8 mouse cellular contexts compared by ENCODE assay signal in genomic region chr11:44453423-44453822, GRCm38 (mm10). TPM values are rescaled to one million over a fixed set of nuclear protein-coding genes. Genes with fewer than 3 reads are reported as not detected.
DNase-seq lines count a peak whose midpoint lies in the region; ATAC-seq and TF ChIP-seq lines count a peak whose summit lies in the region.

No protein-coding gene starts in this region.

- ATAC-seq in kidney, embryonic 15.5 days (replicated peaks; ENCODE audit: low FRiP score) = peak; percentile 70; the same call in 1 of the 2 replicates
- peak; percentile 44; the same call in 1 of the 2 replicates for ATAC-seq in liver, embryonic 15.5 days (ENCODE audit: insufficient read depth)
- peak; percentile 58; the same call in 1 of the 2 replicates for ATAC-seq in neural tube, embryonic 12.5 days (ENCODE audit: low FRiP score, low read depth)

- no peak for TF ChIP-seq POLR2A in brain, embryonic 14.5 days (IDR thresholded peaks at IDR 0.05; ENCODE audit: borderline replicate concordance, extremely low read depth, insufficient read depth, insufficient read length, poor library complexity, severe bottlenecking)

- no peaks in the 10 kb centered on the region for H3K27me3 ChIP-seq in kidney, embryonic 15.5 days
- no peaks in the 10 kb centered on the region for H3K27me3 ChIP-seq in liver, embryonic 15.5 days
- no peaks in the 10 kb centered on the region for H3K27me3 ChIP-seq in neural tube, embryonic 12.5 days (replicated peaks)

- no peaks in the 10 kb centered on the region for H3K9me3 ChIP-seq in kidney, embryonic 15.5 days (replicated peaks)
- no peaks in the 10 kb centered on the region for H3K9me3 ChIP-seq in liver, embryonic 15.5 days (replicated peaks)
- H3K9me3 ChIP-seq in neural tube, embryonic 12.5 days = no peaks in the 10 kb centered on the region

- H3K9ac ChIP-seq in kidney, embryonic 15.5 days = no peak overlapping the region
- no peak overlapping the region for H3K9ac ChIP-seq in liver, embryonic 15.5 days
- no peak overlapping the region for H3K9ac ChIP-seq in neural tube, embryonic 12.5 days

- H3K36me3 ChIP-seq in kidney, embryonic 15.5 days = peaks cover 45% of the 10 kb centered on the region
- H3K36me3 ChIP-seq in liver, embryonic 15.5 days (replicated peaks) = peaks cover 33% of the 10 kb centered on the region
- peaks cover 29% of the 10 kb centered on the region for H3K36me3 ChIP-seq in neural tube, embryonic 12.5 days

- 51% methylated on average over 2 of the region's 2 CpGs for WGBS in kidney, embryonic 15.5 days
- 51% methylated on average over 2 of the region's 2 CpGs for WGBS in liver, embryonic 15.5 days (ENCODE audit: insufficient replicate concordance)
- WGBS in neural tube, embryonic 12.5 days = 64% methylated on average over 2 of the region's 2 CpGs

- no peak overlapping the region for H3K4me2 ChIP-seq in kidney, embryonic 15.5 days
- no peak overlapping the region for H3K4me2 ChIP-seq in liver, embryonic 15.5 days
- no peak overlapping the region for H3K4me2 ChIP-seq in neural tube, embryonic 12.5 days (replicated peaks)

- no peak overlapping the region for H3K4me3 ChIP-seq in kidney, embryonic 15.5 days (replicated peaks)
- no peak overlapping the region for H3K4me3 ChIP-seq in liver, embryonic 15.5 days (replicated peaks)
- no peak overlapping the region for H3K4me3 ChIP-seq in neural tube, embryonic 12.5 days

- H3K4me1 ChIP-seq in kidney, embryonic 15.5 days = no peaks in the 10 kb centered on the region
- peaks cover 5% of the 10 kb centered on the region for H3K4me1 ChIP-seq in liver, embryonic 15.5 days (replicated peaks)
- H3K4me1 ChIP-seq in neural tube, embryonic 12.5 days = no peaks in the 10 kb centered on the region

- no peak overlapping the region for H3K27ac ChIP-seq in kidney, embryonic 15.5 days
- no peak overlapping the region; the same call in 1 of the 2 replicates for H3K27ac ChIP-seq in liver, embryonic 15.5 days (replicated peaks)
- H3K27ac ChIP-seq in neural tube, embryonic 12.5 days = no peak overlapping the region

- peak; percentile 4 to 11 for DNase-seq in urinary bladder, adult 18-20 months (ENCODE audit: low spot score in 2 of 2)
- DNase-seq in urinary bladder, postnatal 4 days (ENCODE audit: low spot score in 2 of 2) = no peak
- DNase-seq in brain, embryonic 14.5 days (ENCODE audit: low read depth) = peak; percentile 74
- DNase-seq in frontal cortex, postnatal 14 days (ENCODE audit: low spot score in 2 of 2) = peak; percentile 10 to 40
- peak; percentile 77 for DNase-seq in thymus, postnatal 14 days

- TF ChIP-seq CTCF in brain, embryonic 14.5 days (IDR thresholded peaks at IDR 0.05; ENCODE audit: borderline replicate concordance, extremely low read depth, insufficient read depth, insufficient read length) = peak; percentile 82; the same call in 1 of the 2 replicates

RNA-seq across cellular contexts. Expression of gene Ublcp1, which starts 16.9 kb away (rescaled TPM):
- polyA plus RNA-seq in brain, embryonic 14.5 days (2012; rRNA removed) = 53.6 and 62.0 TPM in 2 replicates
- polyA plus RNA-seq in kidney, embryonic 15.5 days (2015; fragmentation: Nextera tagmentation; extraction: Ambion mirVana) = 58.3 and 60.5 TPM in 2 replicates
- 42.5 and 42.9 TPM in 2 replicates for polyA plus RNA-seq in liver, embryonic 15.5 days (2015; fragmentation: Nextera tagmentation; extraction: Ambion mirVana)
- polyA plus RNA-seq in neural tube, embryonic 12.5 days (2016; fragmentation: Nextera tagmentation; extraction: Ambion mirVana) = 65.9 and 70.8 TPM in 2 replicates

RNA-seq across cellular contexts. Expression of gene Il12b, which starts 53.6 kb away (rescaled TPM):
- polyA plus RNA-seq in brain, embryonic 14.5 days (2012; rRNA removed) = 0.05 TPM in 1 of 2 replicates, not detected in the other
- not detected in 2 replicates for polyA plus RNA-seq in kidney, embryonic 15.5 days (2015; fragmentation: Nextera tagmentation; extraction: Ambion mirVana)
- not detected in 2 replicates for polyA plus RNA-seq in liver, embryonic 15.5 days (2015; fragmentation: Nextera tagmentation; extraction: Ambion mirVana)
- not detected in 2 replicates for polyA plus RNA-seq in neural tube, embryonic 12.5 days (2016; fragmentation: Nextera tagmentation; extraction: Ambion mirVana)

Comparison
In these comparisons a context has a peak if more than half of its experiments do, and no peak if none do; other contexts are left out.
1. DNase-seq: peak in urinary bladder, adult 18-20 months (2 of 2), brain, embryonic 14.5 days (single experiment), frontal cortex, postnatal 14 days (2 of 2) and thymus, postnatal 14 days (single experiment); none in urinary bladder, postnatal 4 days (0 of 2).
2. Peak in every context shown above with its lines, with median percentiles within 50 percentile points of each other: ATAC-seq.